33 mouse cellular contexts compared by ENCODE assay signal in genomic region chr11:63066526-63066925, GRCm38 (mm10). TPM values are rescaled to one million over a fixed set of nuclear protein-coding genes. Genes with fewer than 3 reads are reported as not detected.
"Had no signal": no experiment of that assay in that cellular context is flagged by ENCODE, and none has a peak within 500 bp of the region (broad histone marks: within the 10 kb centered on the region; RNA-seq: fewer than 3 reads in every experiment).

No protein-coding gene starts in this region.

- H3K9me3 ChIP-seq: heart, embryonic 13.5 days; heart, embryonic 15.5 days; hindbrain, embryonic 13.5 days; hindbrain, embryonic 15.5 days; limb, embryonic 13.5 days; limb, embryonic 15.5 days had no signal

- H3K9ac ChIP-seq: forebrain, postnatal 0 days; heart, embryonic 13.5 days; heart, embryonic 15.5 days; hindbrain, embryonic 13.5 days; hindbrain, embryonic 15.5 days; limb, embryonic 13.5 days; limb, embryonic 15.5 days had no signal

- ATAC-seq: forebrain, postnatal 0 days; hindbrain, postnatal 0 days; intestine, embryonic 16.5 days had no signal

- H3K4me2 ChIP-seq: heart, embryonic 11.5 days; heart, embryonic 13.5 days; heart, embryonic 15.5 days; hindbrain, embryonic 13.5 days; hindbrain, embryonic 15.5 days; limb, embryonic 13.5 days; limb, embryonic 15.5 days had no signal

- H3K4me3 ChIP-seq: heart, adult 2 months; heart, embryonic 13.5 days; heart, embryonic 15.5 days; hindbrain, embryonic 13.5 days; hindbrain, embryonic 15.5 days; layer of hippocampus, adult 2 months; left cerebral cortex, adult 2 months; limb, embryonic 13.5 days; limb, embryonic 15.5 days had no signal

- H3K27ac ChIP-seq: heart, adult 2 months; heart, embryonic 13.5 days; heart, embryonic 15.5 days; hindbrain, embryonic 13.5 days; hindbrain, embryonic 15.5 days; hindbrain, postnatal 0 days; layer of hippocampus, adult 2 months; left cerebral cortex, adult 2 months; limb, embryonic 13.5 days; limb, embryonic 15.5 days had no signal

- H3K36me3 ChIP-seq: heart, embryonic 13.5 days; heart, embryonic 15.5 days; hindbrain, embryonic 13.5 days; hindbrain, embryonic 15.5 days; limb, embryonic 13.5 days; limb, embryonic 15.5 days had no signal

- DNase-seq: forebrain, postnatal 0 days; gastrocnemius, postnatal 14 days; gastrocnemius, postnatal 36 days; heart, adult 11 months; heart, adult 2 months; heart, postnatal 14 days; heart, postnatal 36 days; kidney, adult 11 months; kidney, adult 8-10 months; kidney, postnatal 10 days; kidney, postnatal 25 days; kidney, postnatal 4 days had no signal

- H3K4me1 ChIP-seq: heart, embryonic 13.5 days; heart, embryonic 15.5 days had no signal

- H3K27me3 ChIP-seq: hindbrain, embryonic 15.5 days; limb, embryonic 13.5 days had no signal

RNA-seq across cellular contexts. Expression of gene Tekt3, which starts 5.1 kb away (rescaled TPM):
- total RNA-seq: gastrocnemius, adult 18-20 months; gastrocnemius, adult 8-10 months; gastrocnemius, postnatal 14 days; gastrocnemius, postnatal 36 days; heart, adult 2 months; heart, postnatal 14 days; heart, postnatal 36 days; hematopoietic stem cell, adult 5-6 weeks; left cerebral cortex, adult 2 months; left cerebral cortex, postnatal 14 days; left cerebral cortex, postnatal 36 days had no signal
- polyA plus RNA-seq: heart, adult 2 months; heart, embryonic 11.5 days; heart, embryonic 13.5 days; heart, embryonic 15.5 days; heart, postnatal 0 days; hindbrain, embryonic 13.5 days; hindbrain, embryonic 15.5 days; hindbrain, postnatal 0 days; intestine, embryonic 14.5 days; intestine, embryonic 16.5 days; kidney, embryonic 14.5 days; kidney, embryonic 16.5 days; limb, embryonic 11.5 days had no signal
